Mouse (Mus musculus) olfactory bulb, adult 2 months (tissue): ENCODE results near the gene Slc22a18. TPM values are rescaled to one million over a fixed set of nuclear protein-coding genes. Genes with fewer than 3 reads are reported as not detected.

Source experiments
- H3K27ac ChIP-seq: fragments of 200-500 bp; 2 replicates; pipeline ENCODE4 v1.5.1; 2012; ENCODE audit warnings: low read depth, low read length; ENCODE audit not compliant: insufficient read depth
- H3K4me1 ChIP-seq: fragments of 200-500 bp; 2 replicates; pipeline ENCODE4 v1.6.1; 2012; ENCODE audit warnings: low read length; ENCODE audit not compliant: control insufficient read depth, insufficient read depth
- H3K4me3 ChIP-seq: fragments of 200-500 bp; 2 replicates; pipeline ENCODE4 v1.5.1; 2012; ENCODE audit warnings: mild to moderate bottlenecking, low read depth, low read length, moderate library complexity; ENCODE audit not compliant: insufficient read depth
- CTCF ChIP-seq: fragments of 200-500 bp; IDR thresholded peaks from 2 replicates; pipeline ENCODE4 v1.5.1; 2012; ENCODE audit warnings: low read depth, mild to moderate bottlenecking, low read length, moderate library complexity; ENCODE audit not compliant: insufficient read depth
- POLR2A ChIP-seq: fragments of 200-500 bp; IDR thresholded peaks from 2 replicates; pipeline ENCODE4 v1.6.1; 2012; ENCODE audit warnings: mild to moderate bottlenecking, low read depth, low read length, moderate library complexity; ENCODE audit not compliant: insufficient read depth
- WGBS: fragments of 180-500 bp; shearing (Covaris S2); methylation state at CpG from one replicate; pipeline ENCODE4 v1.1.7; 2018; 5-methylcytosine and 5-hydroxymethylcytosine counted together
- polyA plus RNA-seq: library from polyadenylated mRNA; stranded (reverse); fragments of >200 nt; gene quantifications from 2 replicates; pipeline ENCODE4 v1.2.4, GENCODE M21; 2012; ENCODE audit warnings: low replicate concordance; ENCODE audit not compliant: missing spikeins, insufficient read depth, insufficient read length

Gene Slc22a18
- polyA plus RNA-seq, 1 experiment, result not detected

- 89% methylated on average over 1 of the region's 1 CpGs for WGBS
- Histone ChIP-seq H3K27ac (no peak overlapping the region), H3K4me1 (no peaks in the 10 kb centered on the region), H3K4me3 (no peak overlapping the region)
- TF ChIP-seq CTCF (no peak), POLR2A (no peak)
Measured at GRCm38 (mm10) chr7:143538671-143539070, 65.1 kb downstream of the Slc22a18 start.

GRCm38 (mm10) chr7:143544368-143544767 is 70.8 kb downstream of the Slc22a18 start:
- WGBS, result 96% methylated on average over 2 of the region's 2 CpGs
- TF ChIP-seq CTCF (no peak), POLR2A (no peak)

GRCm38 (mm10) chr7:143546554-143546953 is 73.0 kb downstream of the Slc22a18 start:
- Histone ChIP-seq H3K27ac (no peak overlapping the region), H3K4me1 (peaks cover 2% of the 10 kb centered on the region), H3K4me3 (no peak overlapping the region)
- no peak for TF ChIP-seq CTCF
- no peak for TF ChIP-seq POLR2A
- WGBS, result 48% methylated on average over 2 of the region's 2 CpGs

More at GRCm38 (mm10) chr7:143544368-143544767, 70.8 kb downstream of the Slc22a18 start:
- no peak overlapping the region for H3K4me3 ChIP-seq
- no peak overlapping the region for H3K27ac ChIP-seq
- no peaks in the 10 kb centered on the region for H3K4me1 ChIP-seq

- WGBS, result under 1% methylated on average over 61 of the region's 63 CpGs
- no peak for TF ChIP-seq CTCF
- TF ChIP-seq POLR2A, result no peak
Measured at GRCm38 (mm10) chr7:143548231-143548961, 74.9 kb downstream of the Slc22a18 start.

More at GRCm38 (mm10) chr7:143548231-143548961, 74.9 kb downstream of the Slc22a18 start:
- H3K4me1 ChIP-seq, result peaks cover 2% of the 10 kb centered on the region
- peak overlapping the region; percentile 50 for H3K27ac ChIP-seq
- peak overlapping the region; percentile 92 for H3K4me3 ChIP-seq

Other genes starting within 250 kb of the Slc22a18 start
- not detected in 2 replicates for gene Cdkn1c, start 12.7 kb upstream of the Slc22a18 start, polyA plus RNA-seq
- not detected in 2 replicates for gene Phlda2, start 29.4 kb downstream of the Slc22a18 start, polyA plus RNA-seq
- gene Nap1l4, start 75.4 kb downstream of the Slc22a18 start, polyA plus RNA-seq, result not detected in 2 replicates
- gene Cars, start 126.4 kb downstream of the Slc22a18 start, polyA plus RNA-seq, result not detected in 2 replicates
- gene Tnfrsf26, start 155.0 kb downstream of the Slc22a18 start, polyA plus RNA-seq, result not detected in 2 replicates
- not detected in 2 replicates for gene Tnfrsf22, start 175.9 kb downstream of the Slc22a18 start, polyA plus RNA-seq
- gene Tnfrsf23, start 212.1 kb downstream of the Slc22a18 start, polyA plus RNA-seq, result not detected in 2 replicates